Mouse (Mus musculus): ENCODE results near the gene Prg4. TPM values are rescaled to one million over a fixed set of nuclear protein-coding genes. Genes with fewer than 3 reads are reported as not detected.

The Prg4 gene
- polyA plus RNA-seq, 1 experiment from 2014 or later = 0.15 TPM

- H3K4me3 ChIP-seq (ENCODE audit: low read depth, low read length) = no peak overlapping the region
- H3K9me3 ChIP-seq (replicated peaks; ENCODE audit: control insufficient read depth, low read length) = no peaks in the 10 kb centered on the region
- no peaks in the 10 kb centered on the region for H3K4me1 ChIP-seq (ENCODE audit: control insufficient read depth, low read depth, low read length)
- H3K36me3 ChIP-seq (ENCODE audit: control insufficient read depth, insufficient read depth) = no peaks in the 10 kb centered on the region
- H3K9ac ChIP-seq (ENCODE audit: low read depth, low read length) = no peak overlapping the region
- H3K4me2 ChIP-seq (ENCODE audit: low read depth, low read length) = no peak overlapping the region
- H3K27ac ChIP-seq (ENCODE audit: low read length) = no peak overlapping the region
- no peaks in the 10 kb centered on the region for H3K27me3 ChIP-seq (ENCODE audit: control insufficient read depth, insufficient read depth, low read depth, low read length)
- WGBS (ENCODE audit: insufficient replicate concordance) = 64% methylated on average over 7 of the region's 7 CpGs
- ATAC-seq (ENCODE audit: low read depth) = no peak
These were observed 6.6 kb upstream of the Prg4 start for GRCm38 (mm10) chr1:150472525-150472924.

DNA sequence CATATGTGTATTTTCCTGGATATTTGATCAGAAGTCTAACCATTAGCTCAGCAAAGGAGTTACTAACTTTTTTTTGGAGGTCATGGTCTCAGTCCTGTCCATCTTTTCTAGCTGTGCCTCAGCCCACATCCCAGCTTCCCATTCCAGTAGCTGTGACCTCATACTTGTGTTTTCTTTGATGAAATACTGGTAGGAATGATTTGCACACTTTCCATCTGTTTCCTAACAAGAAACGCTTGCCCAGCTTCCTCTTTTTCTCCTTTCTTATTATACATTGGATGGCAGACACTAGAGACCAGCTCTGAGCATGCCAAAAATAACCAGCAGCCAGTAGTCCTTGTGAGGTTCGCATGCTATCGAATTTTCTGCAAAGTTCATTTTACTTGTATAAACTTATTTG lies 4.0 kb upstream of the Prg4 start:
- no peak for ATAC-seq (ENCODE audit: low read depth)
- H3K36me3 ChIP-seq (ENCODE audit: control insufficient read depth, insufficient read depth) = no peaks in the 10 kb centered on the region
- no peak overlapping the region for H3K4me2 ChIP-seq (ENCODE audit: low read depth, low read length)
- H3K9me3 ChIP-seq (replicated peaks; ENCODE audit: control insufficient read depth, low read length) = no peaks in the 10 kb centered on the region
- no peaks in the 10 kb centered on the region for H3K27me3 ChIP-seq (ENCODE audit: control insufficient read depth, insufficient read depth, low read depth, low read length)
- no peaks in the 10 kb centered on the region for H3K4me1 ChIP-seq (ENCODE audit: control insufficient read depth, low read depth, low read length)
- 24% methylated on average over 3 of the region's 3 CpGs for WGBS (ENCODE audit: insufficient replicate concordance)
- H3K27ac ChIP-seq (ENCODE audit: low read length) = no peak overlapping the region
- no peak overlapping the region for H3K4me3 ChIP-seq (ENCODE audit: low read depth, low read length)
- no peak overlapping the region for H3K9ac ChIP-seq (ENCODE audit: low read depth, low read length)

GRCm38 (mm10) chr1:150465364-150465763 lies 601 bp downstream of the Prg4 start:
- Histone ChIP-seq H3K27me3 (ENCODE audit: control insufficient read depth, insufficient read depth, low read depth, low read length) (no peaks in the 10 kb centered on the region), H3K4me3 (ENCODE audit: low read depth, low read length) (no peak overlapping the region), H3K9me3 (replicated peaks; ENCODE audit: control insufficient read depth, low read length) (no peaks in the 10 kb centered on the region), H3K4me1 (ENCODE audit: control insufficient read depth, low read depth, low read length) (no peaks in the 10 kb centered on the region), H3K4me2 (ENCODE audit: low read depth, low read length) (no peak overlapping the region), H3K36me3 (ENCODE audit: control insufficient read depth, insufficient read depth) (no peaks in the 10 kb centered on the region), H3K9ac (ENCODE audit: low read depth, low read length) (no peak overlapping the region), H3K27ac (ENCODE audit: low read length) (no peak overlapping the region)
- 53% methylated on average over 10 of the region's 10 CpGs for WGBS (ENCODE audit: insufficient replicate concordance)
- no peak for ATAC-seq (ENCODE audit: low read depth)

GRCm38 (mm10) chr1:150463691-150464090 lies 2.3 kb downstream of the Prg4 start:
- H3K36me3 ChIP-seq (ENCODE audit: control insufficient read depth, insufficient read depth) = no peaks in the 10 kb centered on the region
- no peak overlapping the region for H3K27ac ChIP-seq (ENCODE audit: low read length)
- no peaks in the 10 kb centered on the region for H3K9me3 ChIP-seq (replicated peaks; ENCODE audit: control insufficient read depth, low read length)
- no peak overlapping the region for H3K9ac ChIP-seq (ENCODE audit: low read depth, low read length)
- 81% methylated on average over 4 of the region's 4 CpGs for WGBS (ENCODE audit: insufficient replicate concordance)
- no peak overlapping the region for H3K4me2 ChIP-seq (ENCODE audit: low read depth, low read length)
- no peak for ATAC-seq (ENCODE audit: low read depth)
- no peaks in the 10 kb centered on the region for H3K4me1 ChIP-seq (ENCODE audit: control insufficient read depth, low read depth, low read length)
- no peaks in the 10 kb centered on the region for H3K27me3 ChIP-seq (ENCODE audit: control insufficient read depth, insufficient read depth, low read depth, low read length)
- H3K4me3 ChIP-seq (ENCODE audit: low read depth, low read length) = no peak overlapping the region

DNA sequence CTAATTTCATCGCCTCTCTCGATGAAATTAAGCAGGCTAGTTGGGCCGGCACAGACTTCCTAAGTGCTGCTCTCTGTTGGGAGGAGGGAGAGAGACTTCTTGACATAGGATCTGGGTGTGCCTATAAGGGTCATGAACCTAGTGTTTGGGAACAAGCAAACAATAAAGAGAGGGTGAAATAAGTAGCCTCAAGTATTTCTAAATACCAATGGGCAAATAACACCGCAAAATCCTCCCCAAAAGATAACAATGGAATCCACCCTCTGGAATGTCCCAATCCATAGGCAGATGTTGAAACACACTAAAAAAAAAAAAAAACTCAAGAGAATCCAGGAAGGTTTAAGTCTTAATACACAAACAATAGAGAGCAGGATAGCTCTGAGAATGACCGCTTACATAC lies 2.9 kb downstream of the Prg4 start:
- H3K27me3 ChIP-seq (ENCODE audit: control insufficient read depth, insufficient read depth, low read depth, low read length) = no peaks in the 10 kb centered on the region
- no peak overlapping the region for H3K27ac ChIP-seq (ENCODE audit: low read length)
- WGBS (ENCODE audit: insufficient replicate concordance) = 64% methylated on average over 5 of the region's 5 CpGs
- no peak overlapping the region for H3K9ac ChIP-seq (ENCODE audit: low read depth, low read length)
- H3K4me1 ChIP-seq (ENCODE audit: control insufficient read depth, low read depth, low read length) = no peaks in the 10 kb centered on the region
- H3K4me3 ChIP-seq (ENCODE audit: low read depth, low read length) = no peak overlapping the region
- ATAC-seq (ENCODE audit: low read depth) = no peak
- no peak overlapping the region for H3K4me2 ChIP-seq (ENCODE audit: low read depth, low read length)
- no peaks in the 10 kb centered on the region for H3K9me3 ChIP-seq (replicated peaks; ENCODE audit: control insufficient read depth, low read length)
- no peaks in the 10 kb centered on the region for H3K36me3 ChIP-seq (ENCODE audit: control insufficient read depth, insufficient read depth)

- ATAC-seq (ENCODE audit: low read depth) = no peak
- H3K27me3 ChIP-seq (ENCODE audit: control insufficient read depth, insufficient read depth, low read depth, low read length) = no peaks in the 10 kb centered on the region
- H3K9me3 ChIP-seq (replicated peaks; ENCODE audit: control insufficient read depth, low read length) = no peaks in the 10 kb centered on the region
- no peak overlapping the region for H3K4me3 ChIP-seq (ENCODE audit: low read depth, low read length)
- 66% methylated on average over 7 of the region's 7 CpGs for WGBS (ENCODE audit: insufficient replicate concordance)
- H3K9ac ChIP-seq (ENCODE audit: low read depth, low read length) = no peak overlapping the region
- no peaks in the 10 kb centered on the region for H3K4me1 ChIP-seq (ENCODE audit: control insufficient read depth, low read depth, low read length)
- H3K27ac ChIP-seq (ENCODE audit: low read length) = no peak overlapping the region
- H3K36me3 ChIP-seq (ENCODE audit: control insufficient read depth, insufficient read depth) = no peaks in the 10 kb centered on the region
- no peak overlapping the region for H3K4me2 ChIP-seq (ENCODE audit: low read depth, low read length)
These were observed 5.4 kb downstream of the Prg4 start for GRCm38 (mm10) chr1:150460595-150460994.

- 15% methylated on average over 3 of the region's 3 CpGs for WGBS (ENCODE audit: insufficient replicate concordance)
- Histone ChIP-seq H3K4me2 (ENCODE audit: low read depth, low read length) (no peak overlapping the region), H3K4me1 (ENCODE audit: control insufficient read depth, low read depth, low read length) (no peaks in the 10 kb centered on the region), H3K9ac (ENCODE audit: low read depth, low read length) (no peak overlapping the region), H3K27me3 (ENCODE audit: control insufficient read depth, insufficient read depth, low read depth, low read length) (no peaks in the 10 kb centered on the region), H3K36me3 (ENCODE audit: control insufficient read depth, insufficient read depth) (no peaks in the 10 kb centered on the region), H3K27ac (ENCODE audit: low read length) (no peak overlapping the region), H3K4me3 (ENCODE audit: low read depth, low read length) (no peak overlapping the region), H3K9me3 (replicated peaks; ENCODE audit: control insufficient read depth, low read length) (no peaks in the 10 kb centered on the region)
- ATAC-seq (ENCODE audit: low read depth) = no peak
These were observed 6.4 kb downstream of the Prg4 start for GRCm38 (mm10) chr1:150459599-150459998.

GRCm38 (mm10) chr1:150458977-150459376 lies 7.0 kb downstream of the Prg4 start:
- WGBS (ENCODE audit: insufficient replicate concordance) = 10% methylated on average over 5 of the region's 5 CpGs
- H3K9ac ChIP-seq (ENCODE audit: low read depth, low read length) = no peak overlapping the region
- H3K4me1 ChIP-seq (ENCODE audit: control insufficient read depth, low read depth, low read length) = no peaks in the 10 kb centered on the region
- H3K4me3 ChIP-seq (ENCODE audit: low read depth, low read length) = no peak overlapping the region
- H3K27ac ChIP-seq (ENCODE audit: low read length) = no peak overlapping the region
- no peaks in the 10 kb centered on the region for H3K36me3 ChIP-seq (ENCODE audit: control insufficient read depth, insufficient read depth)
- no peaks in the 10 kb centered on the region for H3K9me3 ChIP-seq (replicated peaks; ENCODE audit: control insufficient read depth, low read length)
- no peak overlapping the region for H3K4me2 ChIP-seq (ENCODE audit: low read depth, low read length)
- H3K27me3 ChIP-seq (ENCODE audit: control insufficient read depth, insufficient read depth, low read depth, low read length) = no peaks in the 10 kb centered on the region
- ATAC-seq (ENCODE audit: low read depth) = no peak

GRCm38 (mm10) chr1:150441731-150442130 lies 24.2 kb downstream of the Prg4 start:
- Histone ChIP-seq H3K27ac (ENCODE audit: low read length) (no peak overlapping the region), H3K27me3 (ENCODE audit: control insufficient read depth, insufficient read depth, low read depth, low read length) (no peaks in the 10 kb centered on the region), H3K9ac (ENCODE audit: low read depth, low read length) (no peak overlapping the region), H3K4me1 (ENCODE audit: control insufficient read depth, low read depth, low read length) (no peaks in the 10 kb centered on the region), H3K4me3 (ENCODE audit: low read depth, low read length) (no peak overlapping the region), H3K9me3 (replicated peaks; ENCODE audit: control insufficient read depth, low read length) (no peaks in the 10 kb centered on the region), H3K4me2 (ENCODE audit: low read depth, low read length) (no peak overlapping the region), H3K36me3 (ENCODE audit: control insufficient read depth, insufficient read depth) (peaks cover 57% of the 10 kb centered on the region)
- 78% methylated on average over 4 of the region's 4 CpGs for WGBS (ENCODE audit: insufficient replicate concordance)
- no peak for ATAC-seq (ENCODE audit: low read depth)

DNA sequence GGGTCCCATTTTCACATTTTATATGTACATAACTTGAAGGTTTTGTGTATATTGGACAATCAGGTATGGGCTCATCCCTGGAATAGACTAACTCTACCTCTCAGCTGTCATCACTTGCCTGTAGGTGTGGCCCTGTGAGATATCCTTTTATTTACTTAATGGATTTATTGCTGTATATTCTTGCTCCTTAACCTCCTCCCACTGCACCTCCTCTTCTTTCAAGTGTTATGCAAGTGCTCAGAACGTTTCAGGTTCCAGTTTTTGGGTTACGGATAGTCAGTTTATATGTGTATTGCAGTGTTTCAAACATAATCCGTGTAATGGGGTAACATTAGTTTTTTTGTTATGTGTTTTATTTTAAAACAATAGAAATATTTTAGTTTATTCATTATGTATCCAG lies 27.3 kb downstream of the Prg4 start:
- Histone ChIP-seq H3K4me3 (ENCODE audit: low read depth, low read length) (no peak overlapping the region), H3K4me2 (ENCODE audit: low read depth, low read length) (no peak overlapping the region), H3K36me3 (ENCODE audit: control insufficient read depth, insufficient read depth) (peaks cover 58% of the 10 kb centered on the region), H3K9me3 (replicated peaks; ENCODE audit: control insufficient read depth, low read length) (no peaks in the 10 kb centered on the region), H3K9ac (ENCODE audit: low read depth, low read length) (no peak overlapping the region), H3K27ac (ENCODE audit: low read length) (no peak overlapping the region), H3K4me1 (ENCODE audit: control insufficient read depth, low read depth, low read length) (no peaks in the 10 kb centered on the region), H3K27me3 (ENCODE audit: control insufficient read depth, insufficient read depth, low read depth, low read length) (no peaks in the 10 kb centered on the region)
- no peak for ATAC-seq (ENCODE audit: low read depth)
- 76% methylated on average over 3 of the region's 3 CpGs for WGBS (ENCODE audit: insufficient replicate concordance)

All from liver, embryonic 16.5 days (tissue).